Mouse (Mus musculus): ENCODE results near the gene Per2. TPM values are rescaled to one million over a fixed set of nuclear protein-coding genes. Genes with fewer than 3 reads are reported as not detected.

Per2 gene
- total RNA-seq, 2 experiments from 2014 or later: 16.1 to 18.6 TPM

DNA sequence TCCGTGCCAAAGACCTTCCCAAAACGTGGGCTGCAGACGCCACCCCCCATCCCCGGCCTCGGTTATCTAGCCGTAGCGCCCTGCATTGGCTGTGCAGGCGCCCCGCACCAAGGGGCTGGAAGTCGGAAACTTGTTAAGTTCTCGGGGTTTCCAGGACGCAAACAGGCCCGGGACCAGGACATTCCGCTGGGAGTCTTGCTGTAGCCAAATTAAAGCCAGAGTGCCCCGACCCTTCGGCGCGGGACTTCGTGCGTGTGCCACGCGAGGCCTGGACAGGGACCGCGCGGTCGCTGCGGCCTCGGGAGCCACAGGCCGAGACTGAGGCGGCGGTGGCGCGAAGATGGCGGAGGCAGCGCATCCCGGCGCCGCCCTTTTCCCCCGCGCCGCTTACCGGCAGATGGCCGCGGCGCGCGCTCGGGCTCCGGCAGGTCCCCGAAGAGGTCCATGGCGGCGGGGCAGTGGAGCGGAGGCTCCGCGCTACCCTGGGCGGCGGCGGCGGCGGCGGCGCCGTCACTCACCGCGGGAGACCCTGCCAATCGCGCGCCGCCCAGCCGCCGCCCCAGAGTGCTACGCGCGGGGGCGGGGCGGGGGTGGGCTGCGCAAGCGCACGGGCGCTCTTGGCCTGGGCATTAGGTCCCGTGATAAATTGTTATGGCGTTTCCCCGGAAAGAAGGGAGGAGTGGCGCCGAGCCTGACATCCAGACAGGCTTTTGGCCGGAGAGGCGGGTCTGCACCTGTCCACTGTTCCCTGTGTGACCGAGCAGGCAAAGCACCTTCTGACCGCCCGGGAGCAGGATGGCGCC is 60.7 kb downstream of the Per2 start, which contains the start of gene Ilkap:
TSS of gene Ilkap (minus strand) at position 556 of the 803 bp plus-strand sequence.
- peak; percentile 74 to 84 for DNase-seq (ENCODE audit: low spot score in 2 of 2)

DNA sequence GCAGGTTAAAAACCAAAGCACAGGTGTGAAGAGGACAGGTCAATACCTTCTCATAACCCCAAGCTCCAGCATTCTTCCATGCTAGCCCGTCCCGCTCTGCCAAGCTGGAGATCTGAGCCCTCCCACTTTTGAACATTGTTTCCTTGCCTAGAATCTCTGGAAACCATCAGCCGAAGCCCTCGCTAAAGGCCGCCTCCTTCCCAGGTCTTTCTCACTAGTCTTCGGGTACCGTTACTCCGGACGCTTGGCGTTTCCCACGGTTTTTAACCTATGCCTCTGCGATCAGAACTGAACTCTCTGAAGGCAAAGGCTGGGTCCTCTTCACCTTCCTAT is 61.2 kb downstream of the Per2 start:
- peak in 1 of 2 experiments; percentile 31 for DNase-seq (ENCODE audit: low spot score in 2 of 2)

DNA sequence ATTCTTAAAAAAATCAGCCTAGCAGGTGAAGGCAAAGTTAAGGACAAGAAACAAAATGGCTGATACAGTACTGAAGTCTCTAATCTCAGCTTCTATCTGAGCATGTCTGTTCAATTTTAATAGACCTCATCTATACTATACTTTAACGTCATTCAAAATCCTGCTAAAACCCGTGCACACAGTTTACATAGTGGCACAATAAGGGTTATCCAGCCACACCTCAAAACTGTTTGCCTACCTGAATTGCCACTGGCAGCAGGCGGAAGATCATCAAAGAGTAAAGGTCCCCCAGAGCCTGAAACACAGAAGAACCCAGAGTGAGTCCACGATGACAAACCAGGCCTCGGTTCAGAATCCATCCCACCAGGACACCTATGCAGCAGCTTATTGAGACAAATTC is 68.8 kb downstream of the Per2 start:
- no peak for DNase-seq (ENCODE audit: low spot score in 2 of 2)

DNA sequence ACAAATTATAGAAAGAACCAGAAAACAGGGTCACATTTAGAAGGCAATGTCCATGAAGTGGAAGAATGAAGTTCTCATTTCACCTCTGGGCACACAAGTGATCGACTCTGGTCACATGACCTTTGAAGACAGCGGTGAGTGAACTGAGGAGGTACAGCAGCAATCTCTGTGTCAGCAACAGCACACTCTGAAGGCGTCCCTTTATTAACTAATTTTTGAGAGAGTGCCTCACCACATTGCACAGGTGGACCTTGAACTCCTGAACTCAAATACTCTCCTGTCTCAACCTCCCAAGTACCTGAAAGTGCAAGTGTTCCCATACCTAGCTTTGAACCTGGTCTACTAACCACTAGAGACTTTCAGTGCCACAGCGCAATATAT is 78.0 kb downstream of the Per2 start:
- no peak for DNase-seq (ENCODE audit: low spot score in 2 of 2)

DNA sequence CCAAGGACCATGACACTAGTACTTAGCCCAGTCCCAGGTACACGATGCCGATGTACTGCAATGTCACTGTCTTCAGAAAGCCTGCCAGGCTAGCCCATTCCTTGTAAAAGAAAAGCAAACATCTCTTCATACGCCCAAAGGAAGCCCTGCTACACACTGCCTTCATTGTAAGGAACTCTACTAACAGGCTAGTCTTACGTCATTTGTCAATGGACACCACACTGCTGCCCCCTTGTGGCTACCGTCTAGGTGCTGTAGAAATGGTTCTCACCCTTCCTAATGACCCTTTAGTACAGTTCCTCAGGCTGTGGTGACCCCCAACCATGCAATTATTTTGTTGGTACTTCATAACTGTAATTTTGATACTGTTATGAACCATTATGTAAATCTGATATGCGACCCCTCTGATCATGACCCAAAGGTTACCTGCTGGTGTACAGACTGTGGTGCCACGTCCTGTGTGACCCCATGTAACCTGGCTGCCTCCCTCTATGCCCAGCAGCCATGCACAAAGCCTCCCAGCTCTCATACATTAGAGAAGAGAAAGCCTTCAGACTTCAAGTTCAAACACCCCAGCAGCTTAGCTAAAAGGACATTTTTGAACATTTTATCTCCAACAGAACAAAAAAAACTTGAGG is 78.6 kb downstream of the Per2 start:
- peak; percentile 83 to 88 for DNase-seq (ENCODE audit: low spot score in 2 of 2)

DNA sequence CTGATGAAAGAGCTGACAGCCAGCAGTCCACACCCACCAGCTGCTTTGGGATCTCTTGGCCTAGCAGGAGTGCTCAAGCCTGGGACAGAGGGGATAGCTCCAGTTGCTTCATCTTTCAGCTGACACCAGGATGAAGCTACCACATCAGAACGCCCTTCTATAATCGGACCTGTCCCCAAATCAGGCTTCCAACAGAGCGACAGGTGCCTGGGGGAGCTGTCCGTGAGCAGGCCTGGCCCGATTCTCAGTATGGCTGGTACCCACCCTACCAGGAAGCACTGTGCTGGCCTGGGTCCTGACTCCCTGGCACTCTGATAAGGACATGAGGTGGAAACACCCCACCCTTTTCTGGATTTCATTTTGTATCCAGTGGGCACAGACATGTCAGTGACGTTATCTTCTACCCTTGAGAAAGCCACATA is 85.7 kb downstream of the Per2 start:
- DNase-seq (ENCODE audit: low spot score in 2 of 2): no peak

DNA sequence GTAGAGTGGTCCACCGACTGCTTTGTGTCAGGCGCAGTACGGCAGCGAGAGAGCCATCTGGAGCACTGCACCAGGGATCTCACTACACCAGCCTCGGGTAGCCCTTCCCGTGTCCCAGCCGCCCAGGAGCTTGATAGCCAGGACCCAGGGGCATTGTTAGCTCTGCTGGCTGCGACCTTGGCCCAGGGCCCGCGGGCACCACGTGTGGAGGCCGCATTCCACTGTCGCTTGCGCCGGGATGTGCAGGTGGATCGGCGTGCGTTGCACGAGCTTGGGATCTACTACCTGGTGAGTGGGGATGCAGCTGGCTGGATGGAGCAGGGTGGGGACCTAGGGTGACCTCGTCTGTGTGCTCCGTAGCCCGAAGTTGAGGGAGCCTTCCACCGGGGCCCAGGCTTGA is 89.1 kb downstream of the Per2 start:
- DNase-seq (ENCODE audit: low spot score in 2 of 2): no peak

DNA sequence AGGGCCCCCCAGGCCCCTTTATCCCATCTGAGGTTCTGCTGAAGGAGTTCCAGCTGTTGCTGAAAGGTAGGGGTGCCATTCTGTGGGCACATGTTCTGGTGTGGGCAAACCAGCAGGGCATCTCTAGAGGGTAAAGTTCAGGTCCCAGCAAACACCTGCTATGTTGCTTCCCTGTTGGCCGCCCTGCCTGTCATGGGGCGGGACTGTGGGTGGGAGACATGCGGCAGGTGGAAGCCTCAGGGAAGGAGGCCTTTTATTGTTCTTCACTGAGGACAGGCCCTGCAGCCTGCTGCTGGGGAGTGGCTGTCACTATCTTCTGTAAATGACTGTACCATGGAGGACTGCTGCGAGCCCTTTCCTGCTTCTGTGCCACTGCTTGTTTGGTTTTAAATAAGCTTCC is 89.7 kb downstream of the Per2 start:
- DNase-seq (ENCODE audit: low spot score in 2 of 2): no peak

DNA sequence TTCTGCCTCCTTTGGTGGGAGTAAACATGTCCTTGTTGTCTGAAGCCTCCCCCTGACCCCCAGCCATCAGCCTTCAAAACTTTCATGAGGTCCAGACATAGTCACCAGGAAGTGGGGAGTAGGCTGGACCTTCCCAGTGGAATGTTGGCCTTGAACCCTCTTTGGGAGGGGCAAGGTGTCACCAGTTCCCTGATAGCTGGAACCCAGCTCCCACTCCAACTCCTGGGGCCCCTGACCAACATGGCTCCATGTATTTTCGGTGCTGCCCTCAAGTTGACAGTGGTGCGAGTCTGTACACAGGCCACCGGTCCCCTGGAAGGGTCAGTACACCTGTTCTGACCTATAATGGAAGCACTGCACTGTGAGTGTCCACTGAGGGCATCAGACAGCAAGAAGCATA is 91.8 kb downstream of the Per2 start:
- no peak for DNase-seq (ENCODE audit: low spot score in 2 of 2)

DNA sequence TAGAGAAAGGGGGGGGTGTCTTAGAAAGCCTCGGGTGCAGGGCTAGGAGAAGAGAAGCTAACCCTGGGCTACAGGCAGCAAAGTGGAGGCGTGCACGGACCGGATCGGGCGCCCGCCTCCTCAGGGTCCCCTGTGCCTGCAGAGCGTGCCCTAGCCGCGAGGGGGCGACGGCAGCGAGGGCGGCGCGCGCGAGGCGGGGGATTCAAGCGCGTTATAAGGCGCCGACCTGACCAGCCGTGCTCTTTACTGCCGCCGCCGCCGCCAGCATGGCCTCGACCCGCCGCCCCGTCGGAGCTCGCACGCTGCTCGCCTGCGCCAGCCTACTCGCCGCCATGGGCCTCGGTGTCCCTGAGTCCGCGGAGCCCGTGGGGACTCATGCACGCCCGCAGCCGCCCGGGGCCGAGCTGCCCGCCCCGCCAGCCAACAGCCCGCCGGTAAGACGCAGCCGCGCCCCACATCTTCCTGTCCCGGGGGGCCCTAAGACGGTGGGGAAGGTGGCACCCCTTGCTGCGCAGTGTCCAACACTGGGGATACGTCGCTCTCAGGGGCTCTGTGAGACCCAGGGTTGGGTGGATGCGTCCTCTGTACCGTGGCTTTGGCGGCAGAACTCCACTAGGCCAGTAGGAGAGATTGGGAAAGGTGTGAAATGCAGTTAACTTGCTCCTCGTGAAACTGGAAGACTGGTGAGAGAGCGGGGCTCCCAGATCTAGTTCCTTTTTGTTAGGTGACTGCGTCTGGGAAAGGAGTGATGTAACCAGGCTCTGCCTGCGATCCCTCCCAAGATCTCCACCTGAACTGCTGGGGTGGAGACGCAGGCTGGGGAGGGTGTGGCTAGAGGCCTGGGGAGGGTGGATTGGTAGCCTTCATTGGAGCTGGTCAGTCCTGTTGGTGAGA is 92.7 kb downstream of the Per2 start, which contains the start of gene Erfe:
TSS of gene Erfe (plus strand) at position 216 of the 894 bp plus-strand sequence.
- peak; percentile 64 to 71 for DNase-seq (ENCODE audit: low spot score in 2 of 2)

Other genes starting within 250 kb of the Per2 start
- 10 to 100 TPM; 49.6 to 55.2 TPM for gene Ube2f, start 209.0 kb downstream of the Per2 start, total RNA-seq (2021)
- gene Scly, start 161.0 kb downstream of the Per2 start, total RNA-seq (2021): 10 to 100 TPM; 12.0 to 12.8 TPM
- gene Espnl, start 137.2 kb downstream of the Per2 start, total RNA-seq (2021): under 1 TPM; 0.07 to 0.09 TPM
- gene Klhl30, start 108.3 kb downstream of the Per2 start, total RNA-seq (2021): not detected
- under 1 TPM; 0.18 to 0.57 TPM for gene Erfe, start 92.9 kb downstream of the Per2 start, total RNA-seq (2021)
- gene Ilkap, start 60.5 kb downstream of the Per2 start, total RNA-seq (2021): 10 to 100 TPM; 60.1 to 78.9 TPM
- 10 to 100 TPM; 31.4 to 36.0 TPM for gene Hes6, start 45.3 kb downstream of the Per2 start, total RNA-seq (2021)
- gene Traf3ip1, start 35.3 kb upstream of the Per2 start, total RNA-seq (2021): 10 to 100 TPM; 12.9 to 14.9 TPM
- gene Asb1, start 81.2 kb upstream of the Per2 start, total RNA-seq (2021): 10 to 100 TPM; 47.0 to 49.1 TPM